Mouse (Mus musculus): ENCODE measurements around the gene Sf3b1. TPM values are rescaled to one million over a fixed set of nuclear protein-coding genes. Genes with fewer than 3 reads are reported as not detected.

Sf3b1 gene
- total and polyA plus RNA-seq, 3 experiments = 111 to 167 (median 118) TPM

- DNase-seq (ENCODE audit: low read depth, low spot score) = no peak
- Histone ChIP-seq H3K27ac (ENCODE audit: control insufficient read depth, low read depth, low read length) (no peak overlapping the region), H3K79me2 (ENCODE audit: control insufficient read depth, insufficient read depth, low read length, poor library complexity) (no peaks in the 10 kb centered on the region), H3K9ac (ENCODE audit: control insufficient read depth, low read depth, low read length, poor library complexity, severe bottlenecking) (no peak overlapping the region), H3K4me1 (ENCODE audit: control insufficient read depth in 1 of 2, insufficient read depth in 2 of 2, low read length in 2 of 2) (no peaks in the 10 kb centered on the region), H3K4me3 (ENCODE audit: control insufficient read depth in 1 of 2, insufficient read depth in 1 of 2, low read depth in 2 of 2, low read length in 2 of 2) (no peak overlapping the region), H3K36me3 (ENCODE audit: control insufficient read depth in 1 of 2, insufficient read depth in 2 of 2, low read length in 2 of 2) (no peaks in the 10 kb centered on the region), H3K9me3 (replicated peaks; ENCODE audit: insufficient read depth, low read length) (no peaks in the 10 kb centered on the region), H3K27me3 (ENCODE audit: control insufficient read depth in 1 of 2, insufficient read depth in 2 of 2, low read length in 2 of 2) (peaks cover 0 to 7% of the 10 kb centered on the region in 2 experiments; a peak in 3 of 4 replicates)
- no peak for TF ChIP-seq MAZ (IDR thresholded peaks at IDR 0.05; ENCODE audit: low read depth, low read length)
- no peak for TF ChIP-seq MYC (IDR thresholded peaks at IDR 0.05; ENCODE audit: low read depth, low read length)
- no peak for TF ChIP-seq RCOR1 (IDR thresholded peaks at IDR 0.05; ENCODE audit: low read depth, low read length)
- no peak for TF ChIP-seq JUND (IDR thresholded peaks at IDR 0.05; ENCODE audit: low read depth, low read length)
- TF ChIP-seq RAD21 (IDR thresholded peaks at IDR 0.05; ENCODE audit: low read depth, low read length) = no peak
- no peak for TF ChIP-seq CHD2 (IDR thresholded peaks at IDR 0.05; ENCODE audit: low read length)
- no peak for TF ChIP-seq TCF12 (IDR thresholded peaks at IDR 0.05; ENCODE audit: low read depth, low read length)
- TF ChIP-seq KAT2A (conservative IDR thresholded peaks at IDR 0.05; ENCODE audit: low read depth, low read length) = no peak
- TF ChIP-seq GATA1 (IDR thresholded peaks at IDR 0.05; ENCODE audit: low read depth, low read length) = no peak
- no peak for TF ChIP-seq ZKSCAN1 (IDR thresholded peaks at IDR 0.05; ENCODE audit: low read depth, low read length)
- TF ChIP-seq TBP (IDR thresholded peaks at IDR 0.05; ENCODE audit: low read depth, low read length) = no peak
- no peak for TF ChIP-seq UBTF (IDR thresholded peaks at IDR 0.05; ENCODE audit: borderline replicate concordance, insufficient read depth, low read depth, low read length)
Measured at GRCm38 (mm10) chr1:54935466-54935865, 91.8 kb downstream of the Sf3b1 start.

Other genes starting within 250 kb of the Sf3b1 start
- 1.9 and 2.3 TPM in 2 replicates for gene Ankrd44, start 101.1 kb downstream of the Sf3b1 start, total RNA-seq (2012; rRNA removed)
- 1 to 10 TPM in 1 of 2 experiments, not detected in 1; 4.4 TPM for gene Ankrd44, start 101.1 kb downstream of the Sf3b1 start, polyA plus RNA-seq (2012; ENCODE audit: insufficient read depth in 1 of 2, insufficient read length in 2 of 2, low read depth in 1 of 2, low replicate concordance in 2 of 2, missing spikeins in 1 of 2)
- gene Coq10b, start 25.3 kb upstream of the Sf3b1 start, total RNA-seq (2012; rRNA removed) = 9.0 and 13.4 TPM in 2 replicates
- 10 to 100 TPM in 1 of 2 experiments, 1 to 10 TPM in 1; 9.8 to 84.6 TPM for gene Coq10b, start 25.3 kb upstream of the Sf3b1 start, polyA plus RNA-seq (2012; ENCODE audit: insufficient read depth in 1 of 2, insufficient read length in 2 of 2, low read depth in 1 of 2, low replicate concordance in 2 of 2, missing spikeins in 1 of 2)
- 883 and 942 TPM in 2 replicates for gene Hspe1, start 60.7 kb upstream of the Sf3b1 start, total RNA-seq (2012; rRNA removed)
- 100 to 1,000 TPM in 1 of 2 experiments, not detected in 1; 752 TPM for gene Hspe1, start 60.7 kb upstream of the Sf3b1 start, polyA plus RNA-seq (2012; ENCODE audit: insufficient read depth in 1 of 2, insufficient read length in 2 of 2, low read depth in 1 of 2, low replicate concordance in 2 of 2, missing spikeins in 1 of 2)
- gene Hspd1, start 60.8 kb upstream of the Sf3b1 start, total RNA-seq (2012; rRNA removed) = 775 and 808 TPM in 2 replicates
- 100 to 1,000 TPM; 306 to 885 TPM for gene Hspd1, start 60.8 kb upstream of the Sf3b1 start, polyA plus RNA-seq (2012; ENCODE audit: insufficient read depth in 1 of 2, insufficient read length in 2 of 2, low read depth in 1 of 2, low replicate concordance in 2 of 2, missing spikeins in 1 of 2)
- 20.7 and 22.0 TPM in 2 replicates for gene Mob4, start 103.8 kb upstream of the Sf3b1 start, total RNA-seq (2012; rRNA removed)
- gene Mob4, start 103.8 kb upstream of the Sf3b1 start, polyA plus RNA-seq (2012; ENCODE audit: insufficient read depth in 1 of 2, insufficient read length in 2 of 2, low read depth in 1 of 2, low replicate concordance in 2 of 2, missing spikeins in 1 of 2) = 10 to 100 TPM; 26.6 to 62.1 TPM
- gene Rftn2, start 199.3 kb upstream of the Sf3b1 start, total RNA-seq (2012; rRNA removed) = not detected in 2 replicates
- under 1 TPM in 1 of 2 experiments, not detected in 1; 0.01 TPM for gene Rftn2, start 199.3 kb upstream of the Sf3b1 start, polyA plus RNA-seq (2012; ENCODE audit: insufficient read depth in 1 of 2, insufficient read length in 2 of 2, low read depth in 1 of 2, low replicate concordance in 2 of 2, missing spikeins in 1 of 2)
- gene Mars2, start 209.7 kb upstream of the Sf3b1 start, total RNA-seq (2012; rRNA removed) = 6.6 and 7.6 TPM in 2 replicates
- 10 to 100 TPM in 1 of 2 experiments, 1 to 10 TPM in 1; 6.0 to 12.8 TPM for gene Mars2, start 209.7 kb upstream of the Sf3b1 start, polyA plus RNA-seq (2012; ENCODE audit: insufficient read depth in 1 of 2, insufficient read length in 2 of 2, low read depth in 1 of 2, low replicate concordance in 2 of 2, missing spikeins in 1 of 2)

Data from MEL (cell line).